Mouse (Mus musculus): Measurements from ENCODE around the gene Isg15. TPM values are rescaled to one million over a fixed set of nuclear protein-coding genes. Genes with fewer than 3 reads are reported as not detected.

The Isg15 gene
- polyA plus RNA-seq, 1 experiment from 2014 or later, result 0.47 TPM

GRCm38 (mm10) chr4:156185950-156186850 is 14.4 kb downstream of the Isg15 start:
- 13% methylated on average over 31 of the region's 31 CpGs for WGBS
- H3K4me2 ChIP-seq, result peak overlapping the region; percentile 80
- peak overlapping the region; percentile 48 for H3K4me3 ChIP-seq (ENCODE audit: low read depth, low read length)
- DNase-seq (ENCODE audit: low spot score) (peak; percentile 64), ATAC-seq (replicated peaks; ENCODE audit: low FRiP score) (peak; percentile 51)
- H3K27me3 ChIP-seq (replicated peaks; ENCODE audit: control insufficient read depth, insufficient read depth, low read length), result no peaks in the 10 kb centered on the region
- peak overlapping the region; percentile 66 for H3K9ac ChIP-seq (ENCODE audit: low read depth, low read length)
- 0 out of 2 replicates have a peak, but pooled peaks cover 3% of the 10 kb centered on the region for H3K36me3 ChIP-seq (ENCODE audit: control insufficient read depth, insufficient read depth, low read length)
- H3K9me3 ChIP-seq (ENCODE audit: control insufficient read depth, low read length), result no peaks in the 10 kb centered on the region
- peaks cover 60% of the 10 kb centered on the region for H3K4me1 ChIP-seq (replicated peaks; ENCODE audit: control insufficient read depth, insufficient read depth, low read length)
- H3K27ac ChIP-seq (ENCODE audit: low read depth, low read length), result peak overlapping the region; percentile 38

GRCm38 (mm10) chr4:156185456-156185949 is 15.1 kb downstream of the Isg15 start:
- peak; percentile 89 for ATAC-seq (replicated peaks; ENCODE audit: low FRiP score)
- 60% methylated on average over 13 of the region's 13 CpGs for WGBS
- Histone ChIP-seq H3K4me3 (ENCODE audit: low read depth, low read length) (peak overlapping the region; percentile 48), H3K4me2 (peak overlapping the region; percentile 80), H3K27ac (ENCODE audit: low read depth, low read length) (peak overlapping the region; percentile 38), H3K4me1 (replicated peaks; ENCODE audit: control insufficient read depth, insufficient read depth, low read length) (peaks cover 60% of the 10 kb centered on the region), H3K9me3 (ENCODE audit: control insufficient read depth, low read length) (no peaks in the 10 kb centered on the region), H3K9ac (ENCODE audit: low read depth, low read length) (peak overlapping the region; percentile 66), H3K36me3 (ENCODE audit: control insufficient read depth, insufficient read depth, low read length) (0 out of 2 replicates have a peak, but pooled peaks cover 3% of the 10 kb centered on the region), H3K27me3 (replicated peaks; ENCODE audit: control insufficient read depth, insufficient read depth, low read length) (no peaks in the 10 kb centered on the region)
- no peak for DNase-seq (ENCODE audit: low spot score)

- no peak overlapping the region for H3K27ac ChIP-seq (ENCODE audit: low read depth, low read length)
These were observed 16.2 kb downstream of the Isg15 start for GRCm38 (mm10) chr4:156184291-156184954.

DNA sequence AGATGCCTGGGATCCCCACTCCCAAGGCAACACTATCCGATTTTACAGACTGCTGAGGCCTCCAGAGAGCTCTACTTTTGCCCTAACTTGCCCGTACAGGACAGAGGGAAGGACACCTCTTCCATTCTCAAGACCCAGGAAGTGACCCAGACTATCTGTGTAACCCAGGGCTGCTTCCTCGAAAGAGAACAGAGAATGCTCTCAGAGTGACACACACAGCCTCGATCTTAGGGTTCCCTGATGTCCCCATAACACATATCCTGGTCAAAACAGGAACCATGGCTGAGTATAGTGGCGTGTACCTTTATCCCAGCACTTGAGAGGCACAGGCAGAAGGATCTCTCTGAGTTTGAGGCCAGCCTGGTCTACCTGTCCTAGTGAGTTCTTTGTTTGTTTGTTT is 16.9 kb downstream of the Isg15 start:
- H3K9ac ChIP-seq (ENCODE audit: low read depth, low read length), result no peak overlapping the region
- ATAC-seq (replicated peaks; ENCODE audit: low FRiP score), result no peak
- no peak overlapping the region for H3K27ac ChIP-seq (ENCODE audit: low read depth, low read length)
- DNase-seq (ENCODE audit: low spot score), result no peak
- 71% methylated on average over 5 of the region's 5 CpGs for WGBS
- no peak overlapping the region for H3K4me3 ChIP-seq (ENCODE audit: low read depth, low read length)
- no peaks in the 10 kb centered on the region for H3K27me3 ChIP-seq (replicated peaks; ENCODE audit: control insufficient read depth, insufficient read depth, low read length)
- H3K4me1 ChIP-seq (replicated peaks; ENCODE audit: control insufficient read depth, insufficient read depth, low read length), result peaks cover 44% of the 10 kb centered on the region
- H3K4me2 ChIP-seq, result no peak overlapping the region
- peaks cover 9% of the 10 kb centered on the region; the same call in 1 of the 2 replicates for H3K36me3 ChIP-seq (ENCODE audit: control insufficient read depth, insufficient read depth, low read length)
- H3K9me3 ChIP-seq (ENCODE audit: control insufficient read depth, low read length), result no peaks in the 10 kb centered on the region

More at GRCm38 (mm10) chr4:156184291-156184954, 16.2 kb downstream of the Isg15 start:
- DNase-seq (ENCODE audit: low spot score) (no peak), ATAC-seq (replicated peaks; ENCODE audit: low FRiP score) (0 out of 2 replicates have a peak, but pooled peaks have one; percentile 37)
- Histone ChIP-seq H3K4me3 (ENCODE audit: low read depth, low read length) (no peak overlapping the region), H3K4me1 (replicated peaks; ENCODE audit: control insufficient read depth, insufficient read depth, low read length) (peaks cover 51% of the 10 kb centered on the region), H3K4me2 (peak overlapping the region; percentile 80), H3K9ac (ENCODE audit: low read depth, low read length) (peak overlapping the region; percentile 22; the same call in 1 of the 2 replicates), H3K27me3 (replicated peaks; ENCODE audit: control insufficient read depth, insufficient read depth, low read length) (no peaks in the 10 kb centered on the region), H3K9me3 (ENCODE audit: control insufficient read depth, low read length) (no peaks in the 10 kb centered on the region), H3K36me3 (ENCODE audit: control insufficient read depth, insufficient read depth, low read length) (0 out of 2 replicates have a peak, but pooled peaks cover 3% of the 10 kb centered on the region)
- WGBS, result 55% methylated on average over 7 of the region's 7 CpGs

GRCm38 (mm10) chr4:156177630-156178029 is 23.0 kb downstream of the Isg15 start:
- no peak for DNase-seq (ENCODE audit: low spot score)
- Histone ChIP-seq H3K4me2 (no peak overlapping the region), H3K36me3 (ENCODE audit: control insufficient read depth, insufficient read depth, low read length) (peaks cover 55% of the 10 kb centered on the region), H3K4me1 (replicated peaks; ENCODE audit: control insufficient read depth, insufficient read depth, low read length) (no peaks in the 10 kb centered on the region), H3K27ac (ENCODE audit: low read depth, low read length) (no peak overlapping the region), H3K9me3 (ENCODE audit: control insufficient read depth, low read length) (no peaks in the 10 kb centered on the region), H3K27me3 (replicated peaks; ENCODE audit: control insufficient read depth, insufficient read depth, low read length) (no peaks in the 10 kb centered on the region), H3K9ac (ENCODE audit: low read depth, low read length) (no peak overlapping the region), H3K4me3 (ENCODE audit: low read depth, low read length) (no peak overlapping the region)
- ATAC-seq (replicated peaks; ENCODE audit: low FRiP score), result no peak
- WGBS, result 92% methylated on average over 9 of the region's 9 CpGs

DNA sequence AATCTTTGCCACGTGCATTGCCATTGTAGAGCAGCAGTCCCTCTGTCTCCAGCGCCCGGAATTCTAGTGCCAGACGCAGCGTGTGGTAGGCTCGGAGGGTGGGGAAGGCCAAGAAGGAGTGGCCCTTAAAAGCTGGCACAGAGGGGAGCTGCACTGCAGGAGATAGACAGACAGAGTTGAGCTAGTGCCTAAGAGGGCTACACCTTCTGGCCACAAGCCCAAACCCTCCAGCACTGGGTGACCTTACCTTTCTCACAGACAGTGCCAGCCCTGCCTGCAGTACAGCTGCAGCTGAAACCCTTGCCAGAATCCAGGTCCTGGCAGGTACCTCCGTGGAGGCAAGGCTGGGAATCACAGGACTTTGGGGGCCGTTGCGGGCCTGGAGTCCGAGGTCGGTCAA is 28.8 kb downstream of the Isg15 start:
- ATAC-seq (replicated peaks; ENCODE audit: low FRiP score), result no peak
- H3K27ac ChIP-seq (ENCODE audit: low read depth, low read length), result no peak overlapping the region
- H3K9me3 ChIP-seq (ENCODE audit: control insufficient read depth, low read length), result no peaks in the 10 kb centered on the region
- WGBS, result 96% methylated on average over 11 of the region's 11 CpGs
- H3K9ac ChIP-seq (ENCODE audit: low read depth, low read length), result no peak overlapping the region
- H3K4me2 ChIP-seq, result no peak overlapping the region
- H3K4me3 ChIP-seq (ENCODE audit: low read depth, low read length), result no peak overlapping the region
- H3K27me3 ChIP-seq (replicated peaks; ENCODE audit: control insufficient read depth, insufficient read depth, low read length), result no peaks in the 10 kb centered on the region
- DNase-seq (ENCODE audit: low spot score), result no peak
- H3K4me1 ChIP-seq (replicated peaks; ENCODE audit: control insufficient read depth, insufficient read depth, low read length), result no peaks in the 10 kb centered on the region
- peaks cover 61% of the 10 kb centered on the region for H3K36me3 ChIP-seq (ENCODE audit: control insufficient read depth, insufficient read depth, low read length)

DNA sequence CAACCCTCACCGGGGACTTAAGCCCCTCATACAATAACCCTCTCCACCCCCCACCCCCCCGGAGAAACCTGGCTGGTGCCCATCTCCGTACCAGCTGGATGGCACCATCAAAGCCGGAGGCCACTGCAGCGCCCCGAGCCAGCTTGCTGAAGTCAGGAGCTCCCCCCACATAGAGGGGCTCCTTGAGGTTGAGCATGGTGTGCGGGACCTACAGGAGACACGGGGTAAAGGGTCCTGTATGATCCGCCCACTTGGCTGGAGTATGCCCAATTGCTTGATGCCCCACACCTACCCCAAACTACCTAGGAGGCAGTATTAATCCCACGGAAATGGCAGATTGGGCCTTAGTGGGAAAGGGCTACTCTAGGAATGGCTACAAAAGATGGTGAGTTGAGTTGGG is 31.5 kb downstream of the Isg15 start:
- Histone ChIP-seq H3K36me3 (ENCODE audit: control insufficient read depth, insufficient read depth, low read length) (peaks cover 40% of the 10 kb centered on the region), H3K9me3 (ENCODE audit: control insufficient read depth, low read length) (no peaks in the 10 kb centered on the region), H3K9ac (ENCODE audit: low read depth, low read length) (no peak overlapping the region), H3K4me1 (replicated peaks; ENCODE audit: control insufficient read depth, insufficient read depth, low read length) (no peaks in the 10 kb centered on the region), H3K27me3 (replicated peaks; ENCODE audit: control insufficient read depth, insufficient read depth, low read length) (no peaks in the 10 kb centered on the region), H3K4me2 (no peak overlapping the region), H3K27ac (ENCODE audit: low read depth, low read length) (no peak overlapping the region), H3K4me3 (ENCODE audit: low read depth, low read length) (no peak overlapping the region)
- WGBS, result 93% methylated on average over 10 of the region's 10 CpGs
- no peak for ATAC-seq (replicated peaks; ENCODE audit: low FRiP score)
- no peak for DNase-seq (ENCODE audit: low spot score)

DNA sequence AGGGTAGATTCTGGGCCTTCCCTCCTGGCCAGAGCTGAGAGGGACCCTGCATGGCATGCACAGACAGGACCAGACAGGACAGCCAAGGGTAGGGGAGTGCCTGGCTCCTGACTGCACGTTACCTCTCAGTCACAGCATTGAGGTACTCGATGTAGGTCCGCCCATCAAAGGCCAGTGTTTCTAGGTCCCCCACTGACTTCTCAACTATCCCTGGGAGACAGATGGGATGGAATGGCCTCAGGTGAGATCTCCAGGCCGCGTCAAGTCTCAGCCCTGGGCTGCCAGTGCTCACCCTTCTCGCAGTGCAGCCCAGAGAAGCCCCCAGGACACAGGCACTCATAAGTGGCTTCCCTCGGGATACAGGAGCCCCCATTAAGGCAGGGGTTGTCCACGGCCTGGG is 32.0 kb downstream of the Isg15 start:
- ATAC-seq (replicated peaks; ENCODE audit: low FRiP score), result no peak
- no peak overlapping the region for H3K4me2 ChIP-seq
- whole genome bisulfite sequencing, result 86% methylated on average over 8 of the region's 8 CpGs

More for the DNA sequence above, 32.0 kb downstream of the Isg15 start:
- no peaks in the 10 kb centered on the region for H3K27me3 ChIP-seq (replicated peaks; ENCODE audit: control insufficient read depth, insufficient read depth, low read length)
- H3K27ac ChIP-seq (ENCODE audit: low read depth, low read length), result no peak overlapping the region
- H3K9ac ChIP-seq (ENCODE audit: low read depth, low read length), result no peak overlapping the region
- no peaks in the 10 kb centered on the region for H3K4me1 ChIP-seq (replicated peaks; ENCODE audit: control insufficient read depth, insufficient read depth, low read length)
- no peak for DNase-seq (ENCODE audit: low spot score)
- H3K4me3 ChIP-seq (ENCODE audit: low read depth, low read length), result no peak overlapping the region
- no peaks in the 10 kb centered on the region for H3K9me3 ChIP-seq (ENCODE audit: control insufficient read depth, low read length)
- peaks cover 35% of the 10 kb centered on the region for H3K36me3 ChIP-seq (ENCODE audit: control insufficient read depth, insufficient read depth, low read length)
